Mouse (Mus musculus) MEL-GATA-1-ER (cell line): ENCODE measurements around the gene Mcat.

Experiments
- DNase-seq: peaks from one replicate; pipeline ENCODE4 v3.0.0-alpha.2; 2012; ENCODE audit warnings: low read depth; ENCODE audit errors: extremely low read depth

Gene Mcat

GRCm38 (mm10) chr15:83576651-83577050 lies 13.1 kb upstream of the Mcat start:
- no peak for DNase-seq

GRCm38 (mm10) chr15:83575543-83575942 lies 12.0 kb upstream of the Mcat start:
- no peak for DNase-seq

- DNase-seq, result no peak
Measured at GRCm38 (mm10) chr15:83574731-83575351, 11.3 kb upstream of the Mcat start.

- no peak for DNase-seq
Measured at GRCm38 (mm10) chr15:83573606-83574005, 10.0 kb upstream of the Mcat start.

- no peak for DNase-seq
Measured at GRCm38 (mm10) chr15:83572132-83572531, 8.5 kb upstream of the Mcat start.

- no peak for DNase-seq
Measured at GRCm38 (mm10) chr15:83571636-83572035, 8.0 kb upstream of the Mcat start.

GRCm38 (mm10) chr15:83570641-83571040 lies 7.1 kb upstream of the Mcat start:
- no peak for DNase-seq

GRCm38 (mm10) chr15:83569682-83570081 lies 6.1 kb upstream of the Mcat start:
- peak; percentile 41 for DNase-seq

GRCm38 (mm10) chr15:83568544-83568943 lies 5.0 kb upstream of the Mcat start:
- no peak for DNase-seq

- no peak for DNase-seq
Measured at GRCm38 (mm10) chr15:83567728-83568127, 4.1 kb upstream of the Mcat start.

GRCm38 (mm10) chr15:83566006-83566405 lies 2.4 kb upstream of the Mcat start:
- no peak for DNase-seq

GRCm38 (mm10) chr15:83565434-83565833 lies 1.8 kb upstream of the Mcat start:
- DNase-seq, result no peak

GRCm38 (mm10) chr15:83563857-83564651 lies 467 bp upstream of the Mcat start:
- DNase-seq, result peak; percentile 41

- peak; percentile 79 for DNase-seq
Measured at GRCm38 (mm10) chr15:83562626-83563270, 839 bp downstream of the Mcat start.

- DNase-seq, result no peak
Measured at GRCm38 (mm10) chr15:83560941-83561477, 2.6 kb downstream of the Mcat start.

GRCm38 (mm10) chr15:83555161-83555974 lies 8.2 kb downstream of the Mcat start:
- peak; percentile 74 for DNase-seq

- DNase-seq, result no peak
Measured at GRCm38 (mm10) chr15:83553831-83554230, 9.8 kb downstream of the Mcat start.

GRCm38 (mm10) chr15:83550137-83550536 lies 13.4 kb downstream of the Mcat start:
- no peak for DNase-seq

- no peak for DNase-seq
Measured at GRCm38 (mm10) chr15:83547144-83547543, 16.4 kb downstream of the Mcat start.

- no peak for DNase-seq
Measured at GRCm38 (mm10) chr15:83546029-83546428, 17.6 kb downstream of the Mcat start.

- no peak for DNase-seq
Measured at GRCm38 (mm10) chr15:83541647-83542287, 21.8 kb downstream of the Mcat start.
